Mouse (Mus musculus): ENCODE data around the gene Chrna3. TPM values are rescaled to one million over a fixed set of nuclear protein-coding genes. Genes with fewer than 3 reads are reported as not detected.

Gene Chrna3
- total and polyA plus RNA-seq, 3 experiments, result not detected

DNA sequence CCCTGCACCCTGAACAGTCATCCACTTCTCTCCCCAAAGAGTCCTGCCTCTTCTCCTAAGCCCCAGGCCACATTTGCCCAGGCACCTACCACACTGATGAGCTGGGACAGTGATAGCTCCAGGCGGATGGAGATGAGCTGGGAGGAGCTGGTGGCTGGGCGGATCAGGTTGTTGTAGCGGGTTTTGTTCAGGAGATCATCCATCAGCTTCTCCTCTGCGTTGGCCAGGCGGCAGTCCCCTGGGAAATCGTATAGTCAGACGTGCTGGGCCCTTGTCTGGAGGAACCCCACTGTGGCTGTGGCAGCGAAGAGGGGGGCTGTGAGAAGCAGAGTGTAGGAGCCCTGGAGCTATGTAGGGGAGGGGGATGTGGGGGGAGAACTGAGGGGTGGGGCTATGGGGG, 17.3 kb upstream of the Chrna3 start:
- peaks cover 0 to 4% of the 10 kb centered on the region in 2 experiments; a peak in 2 of 4 replicates for H3K27me3 ChIP-seq (ENCODE audit: control insufficient read depth in 1 of 2, insufficient read depth in 2 of 2, low read length in 2 of 2)
- TF ChIP-seq JUND (IDR thresholded peaks at IDR 0.05; ENCODE audit: low read depth, low read length) (no peak), POLR2AphosphoS2 (IDR thresholded peaks at IDR 0.05; ENCODE audit: low read length) (no peak), MAZ (IDR thresholded peaks at IDR 0.05; ENCODE audit: low read depth, low read length) (no peak), E2F4 (IDR thresholded peaks at IDR 0.05; ENCODE audit: borderline replicate concordance, low read depth, low read length) (no peak), ETS1 (IDR thresholded peaks at IDR 0.05; ENCODE audit: low read depth, low read length) (no peak), USF1 (IDR thresholded peaks at IDR 0.05; ENCODE audit: low read depth, low read length) (no peak), GABPA (IDR thresholded peaks at IDR 0.05; ENCODE audit: low read depth, low read length) (no peak), MAFK (IDR thresholded peaks at IDR 0.05; ENCODE audit: borderline replicate concordance, low read depth, low read length) (no peak), EP300 (IDR thresholded peaks at IDR 0.05; ENCODE audit: low read depth in 1 of 2, low read length in 2 of 2) (no peak), UBTF (IDR thresholded peaks at IDR 0.05; ENCODE audit: borderline replicate concordance, insufficient read depth, low read depth, low read length) (no peak), KAT2A (conservative IDR thresholded peaks at IDR 0.05; ENCODE audit: low read depth, low read length) (no peak), RAD21 (IDR thresholded peaks at IDR 0.05; ENCODE audit: low read depth, low read length) (no peak), SMC3 (IDR thresholded peaks at IDR 0.05; ENCODE audit: low read depth, low read length) (no peak), ELF1 (IDR thresholded peaks at IDR 0.05; ENCODE audit: low read depth, low read length) (no peak), POLR2AphosphoS5 (IDR thresholded peaks at IDR 0.05; ENCODE audit: borderline replicate concordance, low read depth, low read length) (no peak), NELFE (IDR thresholded peaks at IDR 0.05; ENCODE audit: low read depth, low read length) (no peak), MEF2A (IDR thresholded peaks at IDR 0.05; ENCODE audit: extremely low read depth, insufficient replicate concordance, low read depth, low read length, poor library complexity, severe bottlenecking) (no peak)
- H3K9ac ChIP-seq (ENCODE audit: control insufficient read depth, low read depth, low read length, poor library complexity, severe bottlenecking), result no peak overlapping the region
- H3K27ac ChIP-seq (ENCODE audit: control insufficient read depth, low read depth, low read length), result no peak overlapping the region
- no peaks in the 10 kb centered on the region for H3K36me3 ChIP-seq (ENCODE audit: control insufficient read depth in 1 of 2, insufficient read depth in 2 of 2, low read length in 2 of 2)
- no peak for DNase-seq (ENCODE audit: low read depth, low spot score)
- H3K9me3 ChIP-seq (replicated peaks; ENCODE audit: insufficient read depth, low read length), result no peaks in the 10 kb centered on the region
- H3K4me3 ChIP-seq (ENCODE audit: control insufficient read depth in 1 of 2, insufficient read depth in 1 of 2, low read depth in 2 of 2, low read length in 2 of 2), result no peak overlapping the region
- no peaks in the 10 kb centered on the region for H3K79me2 ChIP-seq (ENCODE audit: control insufficient read depth, insufficient read depth, low read length, poor library complexity)
- no peaks in the 10 kb centered on the region for H3K4me1 ChIP-seq (ENCODE audit: control insufficient read depth in 1 of 2, insufficient read depth in 2 of 2, low read length in 2 of 2)

DNA sequence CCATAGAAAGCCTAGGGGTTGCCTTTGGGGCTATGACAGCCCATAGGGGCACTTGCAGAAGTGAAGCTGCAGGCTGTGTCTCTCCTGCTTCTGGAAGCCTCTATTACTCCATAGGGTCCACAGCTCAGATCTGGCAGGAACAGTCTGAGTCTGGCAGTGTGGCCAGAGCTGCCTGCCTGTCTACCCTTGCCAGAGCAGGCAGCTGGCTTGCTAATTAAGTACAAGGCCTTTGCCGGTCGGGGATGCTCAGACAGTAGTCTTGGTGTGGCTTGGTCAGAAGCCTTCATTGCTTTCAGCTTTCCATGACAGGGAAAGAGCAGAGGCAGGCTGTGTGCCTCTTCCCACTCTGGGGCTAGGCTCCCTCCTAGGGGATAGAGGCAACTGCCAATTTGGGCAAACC, 15.0 kb upstream of the Chrna3 start:
- no peak for DNase-seq (ENCODE audit: low read depth, low spot score)
- H3K27me3 ChIP-seq (ENCODE audit: control insufficient read depth in 1 of 2, insufficient read depth in 2 of 2, low read length in 2 of 2), result peaks cover 0 to 4% of the 10 kb centered on the region in 2 experiments; a peak in 2 of 4 replicates
- TF ChIP-seq TCF12 (IDR thresholded peaks at IDR 0.05; ENCODE audit: low read depth, low read length), result no peak
- TF ChIP-seq E2F4 (IDR thresholded peaks at IDR 0.05; ENCODE audit: borderline replicate concordance, low read depth, low read length), result no peak
- no peak for TF ChIP-seq CHD2 (IDR thresholded peaks at IDR 0.05; ENCODE audit: low read length)
- no peak for TF ChIP-seq MAX (IDR thresholded peaks at IDR 0.05; ENCODE audit: low read length)
- TF ChIP-seq ELF1 (IDR thresholded peaks at IDR 0.05; ENCODE audit: low read depth, low read length), result no peak
- no peak for TF ChIP-seq ZKSCAN1 (IDR thresholded peaks at IDR 0.05; ENCODE audit: low read depth, low read length)
- no peak for TF ChIP-seq USF1 (IDR thresholded peaks at IDR 0.05; ENCODE audit: low read depth, low read length)
- no peak for TF ChIP-seq JUND (IDR thresholded peaks at IDR 0.05; ENCODE audit: low read depth, low read length)
- no peak for TF ChIP-seq SIN3A (IDR thresholded peaks at IDR 0.05; ENCODE audit: low read length)
- no peak for TF ChIP-seq UBTF (IDR thresholded peaks at IDR 0.05; ENCODE audit: borderline replicate concordance, insufficient read depth, low read depth, low read length)
- TF ChIP-seq CHD1 (IDR thresholded peaks at IDR 0.05; ENCODE audit: low read depth, low read length), result no peak
- TF ChIP-seq TAL1 (IDR thresholded peaks at IDR 0.05; ENCODE audit: low read length), result no peak
- no peak for TF ChIP-seq NELFE (IDR thresholded peaks at IDR 0.05; ENCODE audit: low read depth, low read length)
- no peak for TF ChIP-seq MAFK (IDR thresholded peaks at IDR 0.05; ENCODE audit: borderline replicate concordance, low read depth, low read length)
- no peak for TF ChIP-seq GABPA (IDR thresholded peaks at IDR 0.05; ENCODE audit: low read depth, low read length)
- TF ChIP-seq ZNF384 (IDR thresholded peaks at IDR 0.05; ENCODE audit: low read depth, low read length), result no peak
- no peak for TF ChIP-seq CTCF (IDR thresholded peaks at IDR 0.05 in 2 of 3, conservative IDR thresholded peaks at IDR 0.05 in 1 of 3; ENCODE audit: control insufficient read depth in 1 of 3, insufficient read depth in 1 of 3, low read depth in 2 of 3, low read length in 3 of 3, poor library complexity in 1 of 3, severe bottlenecking in 1 of 3)

More for the DNA sequence above, 15.0 kb upstream of the Chrna3 start:
- no peak overlapping the region for H3K9ac ChIP-seq (ENCODE audit: control insufficient read depth, low read depth, low read length, poor library complexity, severe bottlenecking)
- no peak overlapping the region for H3K27ac ChIP-seq (ENCODE audit: control insufficient read depth, low read depth, low read length)
- no peaks in the 10 kb centered on the region for H3K4me1 ChIP-seq (ENCODE audit: control insufficient read depth in 1 of 2, insufficient read depth in 2 of 2, low read length in 2 of 2)
- H3K79me2 ChIP-seq (ENCODE audit: control insufficient read depth, insufficient read depth, low read length, poor library complexity), result no peaks in the 10 kb centered on the region
- H3K36me3 ChIP-seq (ENCODE audit: control insufficient read depth in 1 of 2, insufficient read depth in 2 of 2, low read length in 2 of 2), result no peaks in the 10 kb centered on the region
- H3K4me3 ChIP-seq (ENCODE audit: control insufficient read depth in 1 of 2, insufficient read depth in 1 of 2, low read depth in 2 of 2, low read length in 2 of 2), result no peak overlapping the region
- H3K9me3 ChIP-seq (replicated peaks; ENCODE audit: insufficient read depth, low read length), result no peaks in the 10 kb centered on the region

Measured in MEL (cell line).